Mouse (Mus musculus): ENCODE results near the gene Nid2. TPM values are rescaled to one million over a fixed set of nuclear protein-coding genes. Genes with fewer than 3 reads are reported as not detected.

Nid2 gene
- polyA plus RNA-seq, 1 experiment, result 5.9 TPM

DNA sequence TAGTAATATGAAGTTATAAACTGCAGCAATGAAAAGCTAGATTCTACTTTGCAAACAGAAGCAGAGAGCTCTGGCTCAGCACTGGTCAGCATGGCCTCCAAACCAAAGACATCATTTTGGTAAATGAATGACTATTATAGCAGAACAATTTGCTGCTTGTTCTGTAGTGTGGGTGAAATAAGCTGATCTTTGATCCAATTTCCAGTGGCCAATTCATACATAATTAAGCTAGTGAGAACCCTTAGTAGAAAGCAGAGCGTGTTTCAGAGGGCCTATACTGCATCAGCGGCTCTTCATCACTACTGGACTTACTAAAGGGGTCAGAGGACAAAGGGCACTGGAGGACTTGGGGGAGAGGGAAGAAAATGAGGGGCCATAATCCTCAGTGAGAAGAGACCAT, 62.0 kb downstream of the Nid2 start:
- H3K27me3 ChIP-seq (ENCODE audit: control insufficient read depth, insufficient read depth, low read length), result no peaks in the 10 kb centered on the region
- no peak overlapping the region for H3K27ac ChIP-seq (ENCODE audit: insufficient read depth, low read length)
- no peak for TF ChIP-seq POLR2A (IDR thresholded peaks at IDR 0.05; ENCODE audit: low read depth, low read length)
- no peak for TF ChIP-seq CTCF (IDR thresholded peaks at IDR 0.05; ENCODE audit: extremely low read depth, insufficient read depth, insufficient read length, insufficient replicate concordance)
- peaks cover 30% of the 10 kb centered on the region for H3K36me3 ChIP-seq (ENCODE audit: control insufficient read depth, insufficient read depth, low read length)
- no peaks in the 10 kb centered on the region for H3K4me1 ChIP-seq (ENCODE audit: control insufficient read depth, insufficient read depth, insufficient read length)
- 96% methylated on average over 2 of the region's 2 CpGs for WGBS
- no peak overlapping the region for H3K4me3 ChIP-seq (ENCODE audit: extremely low read depth, insufficient read depth, insufficient read length)
- DNase-seq (ENCODE audit: low read depth in 1 of 2, low spot score in 2 of 2), result no peak

DNA sequence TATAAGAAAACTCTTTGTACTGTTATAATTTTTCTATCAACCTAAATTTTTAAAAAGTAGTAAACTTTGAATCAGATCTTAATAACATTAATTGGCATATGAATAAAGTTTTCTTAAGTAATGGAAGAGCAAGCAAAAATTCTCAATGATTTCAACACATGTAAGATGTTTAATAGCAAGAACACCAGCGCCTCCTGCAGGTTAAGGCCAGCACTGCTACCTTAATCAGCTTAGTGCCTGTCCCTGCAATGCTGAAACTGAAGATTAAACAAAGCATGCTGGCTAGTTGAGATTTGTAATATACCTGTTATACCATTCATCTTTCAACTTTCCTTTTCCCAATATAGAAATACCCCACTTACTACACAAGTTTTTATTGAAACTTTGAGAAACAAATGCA, 66.9 kb downstream of the Nid2 start:
- no peak overlapping the region for H3K27ac ChIP-seq (ENCODE audit: insufficient read depth, low read length)
- 0% methylated on average over 1 of the region's 1 CpGs for WGBS
- no peak overlapping the region for H3K4me3 ChIP-seq (ENCODE audit: extremely low read depth, insufficient read depth, insufficient read length)
- H3K36me3 ChIP-seq (ENCODE audit: control insufficient read depth, insufficient read depth, low read length), result peaks cover 31% of the 10 kb centered on the region
- TF ChIP-seq POLR2A (IDR thresholded peaks at IDR 0.05; ENCODE audit: low read depth, low read length), result no peak
- TF ChIP-seq CTCF (IDR thresholded peaks at IDR 0.05; ENCODE audit: extremely low read depth, insufficient read depth, insufficient read length, insufficient replicate concordance), result peak; percentile 53; the same call in 1 of the 2 replicates
- H3K27me3 ChIP-seq (ENCODE audit: control insufficient read depth, insufficient read depth, low read length), result no peaks in the 10 kb centered on the region
- peak; percentile 38 to 68 for DNase-seq (ENCODE audit: low read depth in 1 of 2, low spot score in 2 of 2)
- peaks cover 2% of the 10 kb centered on the region; the same call in 1 of the 2 replicates for H3K4me1 ChIP-seq (ENCODE audit: control insufficient read depth, insufficient read depth, insufficient read length)

- TF ChIP-seq CTCF (IDR thresholded peaks at IDR 0.05; ENCODE audit: extremely low read depth, insufficient read depth, insufficient read length, insufficient replicate concordance), result no peak
- Histone ChIP-seq H3K36me3 (ENCODE audit: control insufficient read depth, insufficient read depth, low read length) (peaks cover 15% of the 10 kb centered on the region), H3K27ac (ENCODE audit: insufficient read depth, low read length) (no peak overlapping the region), H3K4me3 (ENCODE audit: extremely low read depth, insufficient read depth, insufficient read length) (no peak overlapping the region), H3K27me3 (ENCODE audit: control insufficient read depth, insufficient read depth, low read length) (no peaks in the 10 kb centered on the region), H3K4me1 (ENCODE audit: control insufficient read depth, insufficient read depth, insufficient read length) (peaks cover 5% of the 10 kb centered on the region; the same call in 1 of the 2 replicates)
- WGBS, result 98% methylated on average over 5 of the region's 5 CpGs
- no peak for DNase-seq (ENCODE audit: low read depth in 1 of 2, low spot score in 2 of 2)
These were observed 70.6 kb downstream of the Nid2 start for GRCm38 (mm10) chr14:19821686-19822085.

DNA sequence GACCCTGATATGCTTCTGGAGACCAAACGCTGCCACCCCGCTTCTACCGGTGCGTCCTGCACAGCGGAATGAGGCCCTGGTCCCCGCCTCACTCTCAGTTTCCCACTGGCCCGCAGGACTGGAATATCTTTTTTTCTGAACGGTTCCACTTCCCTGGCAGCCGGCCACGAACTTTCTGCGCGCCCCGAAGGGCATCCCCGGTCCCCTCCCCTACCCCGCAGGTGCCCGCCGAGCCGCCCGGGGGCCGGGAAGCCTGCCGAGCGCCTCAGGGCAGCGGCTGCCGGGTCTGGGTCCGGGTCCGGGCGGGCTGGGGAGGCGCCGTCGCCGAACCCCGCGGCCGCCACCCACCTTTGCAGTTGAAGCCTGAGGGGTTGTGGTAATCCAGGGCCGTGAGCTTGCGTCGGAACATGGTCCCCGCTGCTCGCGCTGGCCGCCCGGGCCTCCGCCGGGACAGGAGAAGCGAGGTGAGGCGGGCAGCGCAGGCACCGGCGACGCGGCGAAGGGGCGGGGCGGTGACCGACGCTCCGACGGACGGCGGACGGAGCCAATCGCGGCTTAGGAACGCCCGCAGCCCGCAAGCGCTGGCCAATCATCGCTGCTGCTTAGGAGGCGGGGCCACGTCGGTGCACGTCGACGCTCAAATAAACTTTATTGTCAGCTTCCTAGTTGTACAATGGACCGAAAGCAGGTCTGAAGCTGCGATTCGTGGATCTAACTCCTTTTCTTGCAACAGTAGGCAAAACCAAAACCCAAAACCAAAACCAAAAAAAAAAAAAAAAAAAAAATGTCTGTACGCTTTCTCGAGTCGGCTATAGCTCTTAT, 72.5 kb downstream of the Nid2 start, which contains the start of gene Rtraf:
Gene Rtraf, minus strand, starts transcription at position 504 of the 822 bp plus-strand sequence.
- TF ChIP-seq POLR2A (IDR thresholded peaks at IDR 0.05; ENCODE audit: low read depth, low read length), result no peak; the same call in 1 of the 2 replicates
- no peaks in the 10 kb centered on the region for H3K27me3 ChIP-seq (ENCODE audit: control insufficient read depth, insufficient read depth, low read length)
- H3K4me3 ChIP-seq (ENCODE audit: extremely low read depth, insufficient read depth, insufficient read length), result peak within 1 kb of the TSS; percentile 81

GRCm38 (mm10) chr14:19825481-19825880, 74.4 kb downstream of the Nid2 start:
- Histone ChIP-seq H3K4me1 (ENCODE audit: control insufficient read depth, insufficient read depth, insufficient read length) (peaks cover 5% of the 10 kb centered on the region; the same call in 1 of the 2 replicates), H3K27me3 (ENCODE audit: control insufficient read depth, insufficient read depth, low read length) (peaks cover 3% of the 10 kb centered on the region; the same call in 1 of the 2 replicates), H3K36me3 (ENCODE audit: control insufficient read depth, insufficient read depth, low read length) (peaks cover 6% of the 10 kb centered on the region), H3K4me3 (ENCODE audit: extremely low read depth, insufficient read depth, insufficient read length) (no peak overlapping the region), H3K27ac (ENCODE audit: insufficient read depth, low read length) (no peak overlapping the region)
- no peak for DNase-seq (ENCODE audit: low read depth in 1 of 2, low spot score in 2 of 2)
- WGBS, result 91% methylated on average over 11 of the region's 11 CpGs
- TF ChIP-seq POLR2A (IDR thresholded peaks at IDR 0.05; ENCODE audit: low read depth, low read length) (no peak), CTCF (IDR thresholded peaks at IDR 0.05; ENCODE audit: extremely low read depth, insufficient read depth, insufficient read length, insufficient replicate concordance) (no peak)

More for the DNA sequence above, 72.5 kb downstream of the Nid2 start, which contains the start of gene Rtraf:
- peak within 1 kb of the TSS; percentile 63 for H3K27ac ChIP-seq (ENCODE audit: insufficient read depth, low read length)
- H3K36me3 ChIP-seq (ENCODE audit: control insufficient read depth, insufficient read depth, low read length), result peaks cover 10% of the 10 kb centered on the region
- peaks cover 5% of the 10 kb centered on the region; the same call in 1 of the 2 replicates for H3K4me1 ChIP-seq (ENCODE audit: control insufficient read depth, insufficient read depth, insufficient read length)
- peak; percentile 91 to 92 for DNase-seq (ENCODE audit: low read depth in 1 of 2, low spot score in 2 of 2)
- WGBS, result under 1% methylated on average over 79 of the region's 80 CpGs

DNA sequence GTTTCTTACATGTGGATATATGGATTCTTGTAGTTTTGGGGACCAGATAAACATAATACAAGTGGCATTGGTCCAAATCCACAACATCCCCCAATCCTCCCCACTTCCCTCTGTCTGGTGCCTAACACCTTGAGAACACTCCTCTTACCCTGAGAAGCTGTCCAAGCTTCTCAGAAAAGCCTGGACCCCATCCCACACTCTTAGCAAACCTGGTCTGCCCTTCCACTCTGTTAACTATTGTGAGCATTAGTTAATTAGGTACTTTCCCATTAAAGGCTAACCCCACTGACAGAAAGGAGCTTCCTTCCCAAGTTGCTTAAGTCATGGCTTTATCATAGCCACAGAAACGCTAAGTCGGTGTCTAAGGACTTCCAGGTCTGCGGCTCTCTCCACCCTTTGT, 85.2 kb downstream of the Nid2 start:
- Histone ChIP-seq H3K27ac (ENCODE audit: insufficient read depth, low read length) (no peak overlapping the region), H3K4me3 (ENCODE audit: extremely low read depth, insufficient read depth, insufficient read length) (no peak overlapping the region), H3K36me3 (ENCODE audit: control insufficient read depth, insufficient read depth, low read length) (no peaks in the 10 kb centered on the region), H3K27me3 (ENCODE audit: control insufficient read depth, insufficient read depth, low read length) (no peaks in the 10 kb centered on the region), H3K4me1 (ENCODE audit: control insufficient read depth, insufficient read depth, insufficient read length) (no peaks in the 10 kb centered on the region)
- WGBS, result 77% methylated on average over 3 of the region's 3 CpGs
- DNase-seq (ENCODE audit: low read depth in 1 of 2, low spot score in 2 of 2), result no peak
- TF ChIP-seq POLR2A (IDR thresholded peaks at IDR 0.05; ENCODE audit: low read depth, low read length) (no peak), CTCF (IDR thresholded peaks at IDR 0.05; ENCODE audit: extremely low read depth, insufficient read depth, insufficient read length, insufficient replicate concordance) (no peak)

Data from spleen, adult 2 months (tissue).